Mouse (Mus musculus) megakaryocyte, embryonic 14.5 days (primary cell): Measurements from ENCODE around the gene Cecr2.

ENCODE experiments used
- FLI1 ChIP-seq: IDR thresholded peaks from 2 replicates; pipeline ENCODE4 v1.6.1; 2012; ENCODE audit warnings: low read length, inconsistent platforms, mixed read lengths
- GATA1 ChIP-seq: IDR thresholded peaks from 3 replicates; pipeline ENCODE4 v1.6.1; 2012; ENCODE audit warnings: mixed read lengths, low read length, inconsistent platforms, borderline replicate concordance

GRCm38 (mm10) chr6:120798019-120798418 is 131.8 kb downstream of the Cecr2 start:
- no peak for TF ChIP-seq FLI1
- no peak for TF ChIP-seq GATA1
